Mouse (Mus musculus) ES-E14 (cell line): Measurements from ENCODE around the gene Stk16.

ENCODE experiments used
- CHD2 ChIP-seq: IDR thresholded peaks from 2 replicates; pipeline ENCODE4 v1.6.1; 2014; ENCODE audit warnings: mild to moderate bottlenecking, low read depth, low read length, inconsistent platforms
- HCFC1 ChIP-seq: IDR thresholded peaks from 2 replicates; pipeline ENCODE4 v1.6.1; 2012; ENCODE audit warnings: low read length, inconsistent platforms, borderline replicate concordance; ENCODE audit not compliant: insufficient read depth
- MAFK ChIP-seq: IDR thresholded peaks from 2 replicates; pipeline ENCODE4 v1.6.1; 2014; ENCODE audit warnings: mild to moderate bottlenecking, low read depth, low read length, inconsistent platforms; ENCODE audit not compliant: insufficient read depth
- ZNF384 ChIP-seq: IDR thresholded peaks from 2 replicates; pipeline ENCODE4 v1.6.1; 2012; ENCODE audit warnings: low read depth, low read length, inconsistent platforms

- TF ChIP-seq MAFK (no peak), CHD2 (no peak), HCFC1 (no peak), ZNF384 (no peak)
These were observed 29.2 kb upstream of the Stk16 start for GRCm38 (mm10) chr1:75181377-75181870.
